Mouse (Mus musculus) intestine, embryonic 16.5 days (tissue): ENCODE data around the gene Mfsd11. TPM values are rescaled to one million over a fixed set of nuclear protein-coding genes. Genes with fewer than 3 reads are reported as not detected.
A peak's percentile ranks its signal among the peaks of the same experiment; 100 is the strongest.

Experiments used
- ATAC-seq: fragments of 200-750 bp; cut with Nextera tagmentation; 2 replicates; pipeline ENCODE4 v1.8.0; 2017; ENCODE audit warnings: moderate TSS enrichment, moderate library complexity
- H3K27ac ChIP-seq: fragments of 300-500 bp; sonication (generic); 2 replicates; pipeline ENCODE4 v1.5.1; 2014; ENCODE audit warnings: mild to moderate bottlenecking, low read length
- H3K27me3 ChIP-seq: fragments of 300-500 bp; sonication (generic); replicated peaks from 2 replicates; pipeline ENCODE4 v1.6.1; 2014; ENCODE audit warnings: low read length, control low read depth, mixed read lengths; ENCODE audit not compliant: control insufficient read depth, insufficient read depth
- H3K36me3 ChIP-seq: fragments of 300-500 bp; sonication (generic); 2 replicates; pipeline ENCODE4 v1.6.1; 2014; ENCODE audit warnings: low read length, control low read depth; ENCODE audit not compliant: control insufficient read depth, insufficient read depth
- H3K4me1 ChIP-seq: fragments of 300-500 bp; sonication (generic); 2 replicates; pipeline ENCODE4 v1.6.1; 2014; ENCODE audit warnings: low read length, control low read depth, mixed read lengths; ENCODE audit not compliant: control insufficient read depth, insufficient read depth
- H3K4me2 ChIP-seq: fragments of 300-500 bp; sonication (generic); 2 replicates; pipeline ENCODE4 v1.6.1; 2014; ENCODE audit warnings: low read depth, low read length, control low read depth
- H3K4me3 ChIP-seq: fragments of 300-500 bp; sonication (generic); 2 replicates; pipeline ENCODE4 v1.5.1; 2014; ENCODE audit warnings: mild to moderate bottlenecking, low read length
- H3K9ac ChIP-seq: fragments of 300-500 bp; sonication (generic); 2 replicates; pipeline ENCODE4 v1.6.1; 2014; ENCODE audit warnings: low read depth, low read length
- H3K9me3 ChIP-seq: fragments of 300-500 bp; sonication (generic); 2 replicates; pipeline ENCODE4 v1.6.1; 2016; ENCODE audit warnings: low read length, control low read depth; ENCODE audit not compliant: control insufficient read depth
- WGBS: fragments of 180-500 bp; shearing (Covaris S2); extraction: QIAGEN DNeasy Blood & Tissue Kit; methylation state at CpG from one replicate; pipeline ENCODE4 v1.1.7; 2014; 5-methylcytosine and 5-hydroxymethylcytosine counted together
- polyA plus RNA-seq: library from polyadenylated mRNA; unstranded; fragments of >200 nt; fragmentation: Nextera tagmentation; extraction: Ambion mirVana; gene quantifications from 2 replicates; pipeline ENCODE4 v1.2.1, GENCODE M21; 2015

Gene Mfsd11
- polyA plus RNA-seq = 47.3 and 66.2 TPM in 2 replicates

DNA sequence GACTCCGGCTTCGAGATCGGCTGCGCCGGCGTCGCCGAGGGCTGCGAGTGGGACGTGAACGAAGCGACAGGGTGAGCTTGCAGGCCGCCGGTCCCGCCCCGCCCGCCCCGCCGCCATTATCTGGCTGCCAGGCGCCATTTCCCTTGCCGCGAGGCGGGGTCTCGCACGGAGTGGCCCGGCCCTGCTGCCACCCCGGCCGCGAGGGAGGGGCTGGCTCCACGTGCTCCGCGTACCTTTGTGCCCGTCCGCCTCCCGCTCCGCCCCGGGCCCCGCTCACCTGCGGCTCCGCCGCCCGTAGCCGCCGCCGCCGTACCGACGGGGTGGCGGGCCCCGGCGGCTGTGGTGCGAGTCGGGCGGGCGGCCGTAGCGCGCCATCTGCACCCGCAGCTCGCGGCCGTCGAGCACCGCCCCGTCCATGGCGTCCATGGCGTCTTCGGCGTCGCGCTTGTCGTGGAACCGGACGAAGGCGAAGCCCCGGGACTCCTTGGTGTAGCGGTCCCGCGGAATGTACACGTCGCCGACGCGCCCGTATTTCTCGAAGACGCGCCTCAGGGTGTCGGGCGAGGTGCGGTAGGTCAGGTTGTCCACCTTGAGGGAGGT lies at the start of gene Mfsd11:
TSS of gene Mfsd11 (plus strand) at position 150 of the 600 bp plus-strand sequence.
- Histone ChIP-seq H3K9me3 (no peaks in the 10 kb centered on the region), H3K4me2 (peak within 1 kb of the TSS; percentile 77), H3K9ac (peak within 1 kb of the TSS; percentile 99), H3K36me3 (peaks cover 5% of the 10 kb centered on the region; the same call in 1 of the 2 replicates), H3K4me1 (peaks cover 12% of the 10 kb centered on the region), H3K27ac (peak within 1 kb of the TSS; percentile 98), H3K27me3 (no peaks in the 10 kb centered on the region), H3K4me3 (peak within 1 kb of the TSS; percentile 98)
- ATAC-seq = peak; percentile 57
- WGBS = under 1% methylated on average over 82 of the region's 91 CpGs

DNA sequence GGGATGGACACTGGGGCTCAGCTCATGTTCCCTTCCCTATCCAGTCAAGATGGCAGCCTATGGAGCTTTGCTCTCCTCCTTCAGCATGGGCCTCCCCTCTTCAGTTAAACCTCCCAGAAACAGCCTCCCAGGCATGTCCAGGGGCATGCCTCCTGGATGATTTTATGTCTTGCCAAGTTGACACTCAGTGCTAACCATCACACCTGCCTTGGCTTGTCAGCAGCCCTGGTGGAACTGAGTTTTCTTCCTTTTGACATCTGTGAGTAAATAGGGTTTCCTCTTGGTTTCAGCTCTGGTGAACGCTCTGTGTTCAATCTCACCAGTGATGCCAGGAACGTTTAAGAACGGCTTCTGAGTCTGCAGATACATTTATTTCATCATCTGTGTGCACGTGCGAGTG lies 49.5 kb upstream of the Mfsd11 start:
- Histone ChIP-seq H3K4me3 (no peak overlapping the region), H3K27ac (no peak overlapping the region), H3K36me3 (no peaks in the 10 kb centered on the region), H3K9ac (no peak overlapping the region), H3K27me3 (no peaks in the 10 kb centered on the region), H3K4me2 (no peak overlapping the region), H3K4me1 (peaks cover 3% of the 10 kb centered on the region; the same call in 1 of the 2 replicates), H3K9me3 (no peaks in the 10 kb centered on the region)
- no peak for ATAC-seq
- 83% methylated on average over 5 of the region's 5 CpGs for WGBS

DNA sequence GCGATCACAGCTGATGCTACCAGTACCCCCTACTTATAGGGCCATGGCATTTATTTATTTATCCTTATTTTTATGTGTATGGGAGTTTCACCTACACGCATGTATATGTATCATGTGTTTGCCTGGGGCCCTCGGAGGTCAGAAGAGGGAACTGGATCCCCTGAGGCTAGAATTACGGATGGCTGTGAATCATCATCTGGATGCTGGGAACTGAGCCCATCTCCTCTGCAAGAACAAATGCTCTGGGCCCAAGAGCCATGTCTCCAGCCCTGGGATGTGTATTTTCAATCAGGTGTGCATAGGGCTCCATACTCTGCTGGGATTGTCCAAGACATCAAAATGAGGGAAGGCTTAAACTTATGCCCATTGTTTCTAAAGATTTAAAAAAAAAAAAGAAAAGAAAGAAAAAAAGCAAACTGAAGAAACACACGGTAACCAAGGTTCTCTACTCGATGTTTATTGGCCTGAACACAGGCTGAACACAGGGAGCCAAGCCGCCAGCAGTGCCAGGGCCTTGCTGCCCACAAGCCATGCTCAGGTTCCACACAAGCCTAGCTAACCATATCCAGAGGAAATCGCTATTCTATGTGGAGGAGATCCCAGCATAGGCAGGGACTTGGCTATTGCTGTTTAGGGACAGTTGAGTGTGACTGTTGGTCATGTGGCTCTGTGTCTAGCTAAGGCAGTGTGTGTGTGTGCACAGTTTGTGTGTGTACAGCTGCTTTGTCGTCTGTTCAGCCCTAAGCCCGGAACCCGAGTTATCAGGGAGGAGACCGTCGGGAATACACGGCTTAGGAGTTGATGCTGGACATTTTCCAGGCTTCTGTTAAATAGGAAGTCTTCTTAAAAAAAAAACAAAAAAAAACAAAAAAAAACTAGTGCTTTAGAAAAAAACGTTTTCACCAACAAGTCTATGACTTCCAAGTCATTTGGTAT lies 45.8 kb upstream of the Mfsd11 start:
- Histone ChIP-seq H3K4me3 (no peak overlapping the region), H3K9me3 (no peaks in the 10 kb centered on the region), H3K27ac (no peak overlapping the region), H3K27me3 (no peaks in the 10 kb centered on the region), H3K4me2 (no peak overlapping the region), H3K4me1 (peaks cover 11% of the 10 kb centered on the region), H3K9ac (no peak overlapping the region), H3K36me3 (no peaks in the 10 kb centered on the region; the same call in 1 of the 2 replicates)
- no peak for ATAC-seq
- 72% methylated on average over 15 of the region's 15 CpGs for whole genome bisulfite sequencing

DNA sequence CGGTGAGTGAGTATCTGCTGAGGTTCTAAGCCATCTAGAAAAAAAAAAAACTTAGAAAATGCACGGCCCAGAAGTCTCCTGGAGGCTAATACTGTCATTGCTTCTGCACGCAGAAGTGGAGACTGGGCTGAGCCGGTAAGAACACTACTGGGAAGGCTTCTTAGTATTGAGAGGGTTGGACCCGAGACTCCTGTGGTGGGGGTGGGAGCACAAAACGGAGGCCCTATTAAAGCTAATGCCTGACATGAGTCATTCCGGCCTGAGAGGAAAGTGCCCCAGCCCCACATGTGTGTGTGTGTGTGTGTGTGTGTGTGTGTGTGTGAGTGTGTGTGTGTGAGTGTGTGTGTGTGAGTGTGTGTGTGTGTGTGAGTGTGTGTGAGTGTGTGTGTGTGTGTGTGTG lies 45.1 kb upstream of the Mfsd11 start:
- Histone ChIP-seq H3K4me1 (peaks cover 15% of the 10 kb centered on the region), H3K4me3 (no peak overlapping the region), H3K36me3 (no peaks in the 10 kb centered on the region; the same call in 1 of the 2 replicates), H3K4me2 (no peak overlapping the region), H3K9me3 (no peaks in the 10 kb centered on the region), H3K27me3 (no peaks in the 10 kb centered on the region), H3K27ac (no peak overlapping the region), H3K9ac (no peak overlapping the region)
- no peak for ATAC-seq
- 55% methylated on average over 7 of the region's 7 CpGs for WGBS

DNA sequence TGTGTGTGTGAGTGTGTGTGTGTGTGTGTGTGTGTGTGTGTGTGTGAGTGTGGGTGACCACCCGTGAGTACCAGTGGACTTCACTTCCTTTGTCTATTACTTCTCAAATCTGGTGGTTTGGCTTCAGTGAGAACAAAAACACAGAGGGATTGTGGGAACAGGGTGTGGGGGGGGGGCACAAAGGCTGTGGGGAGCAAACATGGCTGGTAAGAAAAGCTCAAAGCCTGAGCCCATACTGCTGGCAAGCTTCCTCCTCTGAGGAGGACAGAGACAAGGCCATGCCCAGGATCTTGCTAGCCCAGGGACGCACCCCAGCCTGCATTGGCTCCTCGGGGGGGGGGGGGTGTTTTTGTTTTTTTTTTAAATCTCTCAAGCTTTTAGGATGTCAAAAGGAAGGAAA lies 44.7 kb upstream of the Mfsd11 start:
- no peak for ATAC-seq
- peaks cover 18% of the 10 kb centered on the region for H3K4me1 ChIP-seq
- H3K9ac ChIP-seq = no peak overlapping the region
- 74% methylated on average over 3 of the region's 3 CpGs for WGBS
- H3K9me3 ChIP-seq = no peaks in the 10 kb centered on the region
- no peak overlapping the region for H3K4me3 ChIP-seq
- H3K4me2 ChIP-seq = no peak overlapping the region
- H3K27me3 ChIP-seq = no peaks in the 10 kb centered on the region
- H3K36me3 ChIP-seq = no peaks in the 10 kb centered on the region; the same call in 1 of the 2 replicates
- peak overlapping the region; percentile 3; the same call in 1 of the 2 replicates for H3K27ac ChIP-seq

DNA sequence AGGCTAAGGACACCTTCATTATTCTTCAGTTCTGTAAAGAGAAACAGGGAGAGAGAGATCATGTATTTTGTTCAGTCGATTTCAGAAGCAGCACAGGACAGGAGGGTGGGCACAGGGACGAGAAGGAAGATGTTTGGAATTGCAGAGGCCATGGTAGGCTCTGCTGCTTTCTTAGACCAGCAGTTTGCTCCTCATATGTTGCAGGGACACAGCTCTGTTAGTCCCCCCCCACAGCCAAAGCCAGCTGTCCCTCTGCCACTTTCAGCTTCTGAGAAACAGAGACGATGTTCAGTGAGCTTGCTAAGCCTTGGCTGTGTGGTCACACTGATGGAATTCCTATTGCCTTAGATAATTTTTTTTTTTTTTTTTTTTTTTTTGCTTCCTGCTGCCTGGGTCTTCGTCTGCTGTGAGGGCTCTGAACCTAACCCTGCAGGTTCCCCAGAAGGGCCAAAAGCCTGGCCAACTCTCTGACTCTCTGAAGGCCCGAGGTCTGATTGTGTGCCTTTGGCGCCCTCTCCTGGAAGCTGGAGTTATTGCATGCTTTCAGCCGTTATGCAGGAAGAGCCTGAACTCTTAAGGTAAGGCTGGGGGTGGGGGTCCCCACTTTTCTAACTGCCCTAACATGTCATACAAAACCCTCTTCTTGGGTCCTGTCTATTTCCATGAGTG lies 44.2 kb upstream of the Mfsd11 start:
- ATAC-seq = peak; percentile 60
- H3K9ac ChIP-seq = no peak overlapping the region
- WGBS = 19% methylated on average over 7 of the region's 7 CpGs
- peaks cover 24% of the 10 kb centered on the region for H3K4me1 ChIP-seq
- peak overlapping the region; percentile 3; the same call in 1 of the 2 replicates for H3K27ac ChIP-seq
- H3K27me3 ChIP-seq = no peaks in the 10 kb centered on the region
- no peaks in the 10 kb centered on the region for H3K9me3 ChIP-seq
- H3K4me3 ChIP-seq = no peak overlapping the region
- no peaks in the 10 kb centered on the region; the same call in 1 of the 2 replicates for H3K36me3 ChIP-seq
- no peak overlapping the region for H3K4me2 ChIP-seq

DNA sequence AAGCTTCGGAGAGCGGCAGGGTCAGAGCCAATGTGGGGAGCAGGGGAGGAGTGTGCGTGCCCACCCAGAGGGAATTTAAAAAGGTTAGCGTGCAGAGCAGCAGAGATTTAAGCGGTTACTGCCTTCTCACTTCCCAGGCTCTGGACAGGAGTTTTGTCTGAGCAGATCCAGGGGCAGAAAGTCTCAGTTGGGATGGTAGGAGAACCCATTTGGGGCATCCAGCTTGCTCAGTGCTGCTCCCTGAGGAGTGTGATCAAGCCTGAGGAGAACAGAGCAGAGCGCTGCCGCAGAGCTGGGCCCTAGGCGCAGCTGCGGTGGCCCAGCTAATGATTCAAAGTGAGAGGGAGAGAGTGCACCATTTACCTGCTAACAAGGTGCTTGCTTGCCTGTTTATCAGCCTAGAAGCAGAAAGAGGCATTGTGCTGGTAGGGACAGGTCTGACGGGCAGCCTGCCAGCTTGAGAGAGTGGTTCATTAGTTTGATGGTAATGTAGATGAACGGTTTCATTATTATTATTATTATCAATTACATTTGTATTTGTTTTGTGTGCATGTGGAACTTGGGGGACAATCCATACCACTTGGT lies 43.3 kb upstream of the Mfsd11 start:
- 80% methylated on average over 11 of the region's 11 CpGs for WGBS
- no peak overlapping the region for H3K4me3 ChIP-seq
- H3K27ac ChIP-seq = no peak overlapping the region
- H3K4me2 ChIP-seq = no peak overlapping the region
- peaks cover 32% of the 10 kb centered on the region for H3K4me1 ChIP-seq
- no peaks in the 10 kb centered on the region for H3K9me3 ChIP-seq
- no peaks in the 10 kb centered on the region for H3K27me3 ChIP-seq
- no peak overlapping the region for H3K9ac ChIP-seq
- H3K36me3 ChIP-seq = no peaks in the 10 kb centered on the region; the same call in 1 of the 2 replicates
- ATAC-seq = no peak

DNA sequence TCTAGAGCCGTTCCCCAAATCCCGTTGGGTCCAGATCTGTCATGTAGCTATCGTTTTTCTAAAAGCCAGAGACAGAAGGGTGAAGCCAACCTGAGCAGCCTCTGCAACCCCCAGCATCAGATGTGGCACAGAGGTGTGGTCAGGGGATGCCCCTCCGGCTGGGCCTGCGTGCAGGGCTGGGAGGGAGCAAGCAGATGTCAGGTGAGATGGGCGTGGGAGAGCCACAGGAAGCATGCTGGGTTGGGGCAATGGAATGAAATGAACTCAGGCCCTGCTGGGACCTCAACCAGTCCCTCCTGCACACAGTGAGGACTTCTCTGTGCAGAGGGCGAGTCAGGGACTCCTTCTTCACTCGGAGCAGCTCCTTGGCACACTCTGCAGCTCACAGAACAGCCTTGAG lies 42.7 kb upstream of the Mfsd11 start:
- no peak overlapping the region for H3K27ac ChIP-seq

More for the DNA sequence above, 42.7 kb upstream of the Mfsd11 start:
- Histone ChIP-seq H3K4me3 (no peak overlapping the region), H3K4me2 (no peak overlapping the region), H3K27me3 (no peaks in the 10 kb centered on the region), H3K4me1 (peaks cover 38% of the 10 kb centered on the region), H3K36me3 (no peaks in the 10 kb centered on the region; the same call in 1 of the 2 replicates), H3K9me3 (no peaks in the 10 kb centered on the region), H3K9ac (no peak overlapping the region)
- ATAC-seq = no peak
- WGBS = 86% methylated on average over 8 of the region's 8 CpGs
